Mouse (Mus musculus) forebrain, postnatal 0 days (tissue): ENCODE measurements around the gene Tfeb. TPM values are rescaled to one million over a fixed set of nuclear protein-coding genes. Genes with fewer than 3 reads are reported as not detected.
A peak's percentile ranks its signal among the peaks of the same experiment; 100 is the strongest.

Experiments
- ATAC-seq: fragments of 200-750 bp; cut with Nextera tagmentation; 2 replicates; pipeline ENCODE4 v1.8.0; 2017; ENCODE audit warnings: mild to moderate bottlenecking, moderate library complexity
- DNase-seq: peaks from one replicate; pipeline ENCODE4 v3.0.0-alpha.2; 2015
- H3K27ac ChIP-seq: fragments of 300-500 bp; sonication (generic); 2 replicates; pipeline ENCODE4 v1.5.1; 2014; ENCODE audit warnings: low read depth, mild to moderate bottlenecking, antibody characterized with exemption, low read length, moderate library complexity, mixed read lengths
- H3K27me3 ChIP-seq: fragments of 300-500 bp; sonication (generic); 2 replicates; pipeline ENCODE4 v1.6.1; 2014; ENCODE audit warnings: mild to moderate bottlenecking, low read length, mixed read lengths; ENCODE audit not compliant: insufficient read depth
- H3K36me3 ChIP-seq: fragments of 300-500 bp; sonication (generic); 2 replicates; pipeline ENCODE4 v1.6.1; 2014; ENCODE audit warnings: mild to moderate bottlenecking, moderate library complexity; ENCODE audit not compliant: insufficient read depth
- H3K4me1 ChIP-seq: fragments of 300-500 bp; sonication (generic); 2 replicates; pipeline ENCODE4 v1.6.1; 2014; ENCODE audit warnings: antibody characterized with exemption; ENCODE audit not compliant: insufficient read depth
- H3K4me2 ChIP-seq: fragments of 300-500 bp; sonication (generic); 2 replicates; pipeline ENCODE4 v1.6.1; 2014; ENCODE audit warnings: low read depth, mild to moderate bottlenecking, moderate library complexity
- H3K4me3 ChIP-seq: fragments of 300-500 bp; sonication (generic); 2 replicates; pipeline ENCODE4 v1.5.1; 2014; ENCODE audit warnings: low read depth, low read length, mixed read lengths
- H3K9ac ChIP-seq: fragments of 300-500 bp; sonication (generic); 2 replicates; pipeline ENCODE4 v1.6.1; 2014; ENCODE audit warnings: mild to moderate bottlenecking
- H3K9me3 ChIP-seq: fragments of 300-500 bp; sonication (generic); 2 replicates; pipeline ENCODE4 v1.6.1; 2016; ENCODE audit warnings: low read length
- CTCF ChIP-seq: sonication (generic); IDR thresholded peaks from 2 replicates; pipeline ENCODE4 v1.5.1; 2016; ENCODE audit warnings: antibody characterized with exemption, control low read depth, low read depth
- WGBS: fragments of 180-500 bp; shearing (Covaris S2); extraction: QIAGEN DNeasy Blood & Tissue Kit; methylation state at CpG from one replicate; pipeline ENCODE4 v1.1.7; 2014; 5-methylcytosine and 5-hydroxymethylcytosine counted together
- polyA plus RNA-seq: library from polyadenylated mRNA; unstranded; fragments of >200 nt; fragmentation: Nextera tagmentation; extraction: Ambion mirVana; gene quantifications from 2 replicates; pipeline ENCODE4 v1.2.1, GENCODE M21; 2015
- total RNA-seq: library from RNA; depleted of rRNA; stranded (reverse); fragments of >200 nt; gene quantifications from 2 replicates; pipeline ENCODE4 v1.2.3, GENCODE M21; 2014

The Tfeb gene
- total and polyA plus RNA-seq, 2 experiments from 2014 or later, result 4.6 to 5.5 TPM

DNA sequence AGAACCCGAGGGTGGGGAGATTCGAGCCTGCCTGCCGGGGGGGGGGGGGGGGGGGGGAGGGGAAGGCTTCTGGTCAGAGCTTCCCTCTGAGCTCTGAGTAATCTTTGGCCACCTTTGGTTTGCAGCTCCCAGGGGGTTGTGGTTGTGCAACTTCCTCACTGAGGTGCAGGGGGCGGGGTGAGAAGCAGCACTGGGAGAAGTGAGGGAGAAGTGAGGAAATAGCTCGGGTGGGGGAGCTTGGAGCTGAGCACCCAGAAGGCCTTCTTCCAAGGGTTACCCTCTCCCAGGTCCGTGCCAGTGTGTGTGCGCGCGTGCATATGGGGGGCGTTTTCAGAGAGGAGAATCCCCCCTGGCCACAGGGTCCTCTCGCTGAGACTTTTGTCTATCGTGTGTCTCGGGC, 17.4 kb downstream of the Tfeb start:
- Histone ChIP-seq H3K4me1 (no peaks in the 10 kb centered on the region), H3K4me2 (no peak overlapping the region), H3K27me3 (no peaks in the 10 kb centered on the region), H3K9ac (no peak overlapping the region), H3K27ac (no peak overlapping the region), H3K9me3 (no peaks in the 10 kb centered on the region), H3K4me3 (no peak overlapping the region), H3K36me3 (no peaks in the 10 kb centered on the region)
- WGBS, result 88% methylated on average over 10 of the region's 13 CpGs
- no peak for DNase-seq
- no peak for ATAC-seq
- no peak for TF ChIP-seq CTCF

DNA sequence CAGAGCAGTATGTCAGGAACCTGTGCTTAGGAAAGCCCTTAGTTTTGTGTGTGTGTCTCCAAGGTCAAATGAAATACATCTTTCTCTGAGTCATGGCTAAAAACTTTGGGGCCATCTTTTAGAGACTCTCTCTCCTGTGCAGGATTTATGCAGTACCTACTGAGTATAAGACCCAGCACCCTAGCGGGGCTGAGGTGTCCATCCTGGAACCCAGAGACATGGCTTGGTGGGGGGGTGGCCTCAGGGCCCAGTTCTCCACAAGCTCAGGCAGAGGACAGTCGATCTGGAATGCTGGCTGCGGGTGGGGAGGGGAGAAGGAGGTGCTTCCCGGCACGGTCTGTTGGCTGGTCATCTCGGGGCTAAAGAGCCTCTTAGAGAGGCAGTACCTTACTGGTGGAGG, 19.5 kb downstream of the Tfeb start:
- no peak for ATAC-seq
- Histone ChIP-seq H3K9ac (no peak overlapping the region), H3K4me3 (no peak overlapping the region), H3K4me1 (no peaks in the 10 kb centered on the region), H3K36me3 (no peaks in the 10 kb centered on the region), H3K27me3 (no peaks in the 10 kb centered on the region), H3K27ac (no peak overlapping the region), H3K4me2 (no peak overlapping the region), H3K9me3 (no peaks in the 10 kb centered on the region)
- WGBS, result 60% methylated on average over 6 of the region's 6 CpGs
- no peak for TF ChIP-seq CTCF
- no peak for DNase-seq

DNA sequence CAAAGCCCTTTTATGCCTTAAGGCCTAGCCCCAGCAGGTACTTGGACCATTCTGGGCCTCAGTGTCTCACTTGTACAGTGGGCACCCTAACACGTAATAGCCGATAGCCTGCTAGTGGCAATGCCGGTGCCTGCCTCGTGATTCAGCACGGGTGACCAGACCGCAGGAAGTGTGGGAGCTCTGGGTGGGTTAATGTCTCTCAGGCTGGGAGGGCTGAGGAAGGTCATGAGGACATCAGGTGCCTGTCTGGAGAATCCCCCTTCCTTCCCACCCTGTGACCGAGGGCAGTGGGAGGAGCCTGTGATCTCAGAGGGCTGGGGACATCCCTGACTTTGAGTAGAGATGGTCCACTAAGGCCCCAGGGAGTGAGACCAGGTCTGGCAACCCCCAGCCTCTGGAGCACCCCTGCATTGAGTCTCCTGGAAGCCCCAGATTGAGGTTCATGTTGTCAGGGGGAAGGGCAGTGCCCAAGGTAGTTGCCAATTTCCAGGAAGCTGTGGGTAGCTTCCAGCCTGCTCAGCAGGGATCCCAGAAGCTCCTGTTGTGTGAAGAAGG, 20.3 kb downstream of the Tfeb start:
- Histone ChIP-seq H3K4me3 (no peak overlapping the region), H3K4me1 (no peaks in the 10 kb centered on the region), H3K9ac (no peak overlapping the region), H3K9me3 (no peaks in the 10 kb centered on the region), H3K36me3 (no peaks in the 10 kb centered on the region), H3K27me3 (no peaks in the 10 kb centered on the region), H3K4me2 (no peak overlapping the region), H3K27ac (no peak overlapping the region)
- TF ChIP-seq CTCF, result no peak
- DNase-seq, result no peak
- 85% methylated on average over 7 of the region's 7 CpGs for WGBS
- no peak for ATAC-seq

DNA sequence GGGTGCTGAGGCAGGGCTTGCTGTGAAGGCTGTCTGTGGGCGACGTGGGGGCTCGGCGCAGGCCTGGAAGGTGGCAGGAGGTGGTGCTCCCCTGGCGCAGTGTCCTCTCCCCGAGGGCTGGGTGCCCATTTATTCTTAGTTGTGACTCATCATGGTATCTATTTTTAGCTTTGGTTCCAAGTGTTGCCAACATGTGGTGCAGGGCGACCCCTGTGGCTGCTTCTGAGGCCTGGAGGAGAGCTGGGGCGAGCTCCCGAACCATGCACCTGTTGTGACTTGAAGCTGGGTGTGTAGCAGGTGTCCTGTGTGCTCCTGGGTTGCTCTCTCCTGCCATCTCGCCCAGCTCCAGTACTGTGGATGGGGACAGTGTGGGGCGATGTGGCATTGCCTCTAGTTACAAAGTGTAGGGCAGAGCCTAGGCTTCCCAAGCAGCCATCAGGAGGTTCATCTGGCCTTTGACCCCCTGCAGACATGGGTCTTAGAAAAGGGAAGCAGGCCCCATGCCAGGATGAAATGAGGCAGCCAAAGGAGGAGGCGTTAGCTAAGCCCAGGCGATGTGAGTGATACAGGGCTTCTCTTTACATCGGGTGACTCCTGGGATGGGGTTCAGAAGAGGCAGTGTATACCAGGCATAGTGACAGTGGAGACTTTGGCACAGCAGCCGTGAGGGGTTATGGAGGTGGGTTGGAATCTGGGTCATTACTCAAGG, 23.0 kb downstream of the Tfeb start:
- no peak for TF ChIP-seq CTCF
- ATAC-seq, result no peak
- no peaks in the 10 kb centered on the region for H3K36me3 ChIP-seq
- 68% methylated on average over 15 of the region's 15 CpGs for WGBS
- no peak for DNase-seq
- no peak overlapping the region for H3K9ac ChIP-seq
- no peak overlapping the region for H3K27ac ChIP-seq
- no peak overlapping the region for H3K4me3 ChIP-seq
- no peaks in the 10 kb centered on the region for H3K27me3 ChIP-seq
- H3K4me2 ChIP-seq, result no peak overlapping the region
- H3K9me3 ChIP-seq, result no peaks in the 10 kb centered on the region
- no peaks in the 10 kb centered on the region for H3K4me1 ChIP-seq

DNA sequence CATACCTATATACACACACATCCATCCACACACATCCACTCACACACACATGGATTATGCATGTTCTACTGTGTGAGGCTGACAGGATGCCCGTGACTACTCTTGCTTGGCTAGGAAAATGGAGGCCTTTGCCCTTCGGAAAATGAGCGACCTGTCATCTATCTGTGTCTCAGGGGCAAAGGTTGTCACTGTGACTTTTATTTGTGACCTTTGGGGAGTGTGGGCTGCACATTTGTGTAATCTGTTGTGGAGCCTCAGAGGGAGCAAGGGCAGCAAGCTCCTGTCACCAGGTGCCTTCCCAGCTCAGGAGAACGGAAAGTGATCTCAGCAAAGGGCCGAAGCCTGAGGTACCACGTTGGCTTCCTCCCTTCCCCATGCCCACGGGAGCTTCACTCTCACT, 25.2 kb downstream of the Tfeb start:
- Histone ChIP-seq H3K36me3 (no peaks in the 10 kb centered on the region), H3K4me2 (no peak overlapping the region), H3K4me3 (no peak overlapping the region), H3K9ac (no peak overlapping the region), H3K27ac (no peak overlapping the region), H3K9me3 (no peaks in the 10 kb centered on the region), H3K4me1 (no peaks in the 10 kb centered on the region), H3K27me3 (no peaks in the 10 kb centered on the region)
- WGBS, result 85% methylated on average over 7 of the region's 7 CpGs
- no peak for DNase-seq
- ATAC-seq, result no peak
- no peak for TF ChIP-seq CTCF

DNA sequence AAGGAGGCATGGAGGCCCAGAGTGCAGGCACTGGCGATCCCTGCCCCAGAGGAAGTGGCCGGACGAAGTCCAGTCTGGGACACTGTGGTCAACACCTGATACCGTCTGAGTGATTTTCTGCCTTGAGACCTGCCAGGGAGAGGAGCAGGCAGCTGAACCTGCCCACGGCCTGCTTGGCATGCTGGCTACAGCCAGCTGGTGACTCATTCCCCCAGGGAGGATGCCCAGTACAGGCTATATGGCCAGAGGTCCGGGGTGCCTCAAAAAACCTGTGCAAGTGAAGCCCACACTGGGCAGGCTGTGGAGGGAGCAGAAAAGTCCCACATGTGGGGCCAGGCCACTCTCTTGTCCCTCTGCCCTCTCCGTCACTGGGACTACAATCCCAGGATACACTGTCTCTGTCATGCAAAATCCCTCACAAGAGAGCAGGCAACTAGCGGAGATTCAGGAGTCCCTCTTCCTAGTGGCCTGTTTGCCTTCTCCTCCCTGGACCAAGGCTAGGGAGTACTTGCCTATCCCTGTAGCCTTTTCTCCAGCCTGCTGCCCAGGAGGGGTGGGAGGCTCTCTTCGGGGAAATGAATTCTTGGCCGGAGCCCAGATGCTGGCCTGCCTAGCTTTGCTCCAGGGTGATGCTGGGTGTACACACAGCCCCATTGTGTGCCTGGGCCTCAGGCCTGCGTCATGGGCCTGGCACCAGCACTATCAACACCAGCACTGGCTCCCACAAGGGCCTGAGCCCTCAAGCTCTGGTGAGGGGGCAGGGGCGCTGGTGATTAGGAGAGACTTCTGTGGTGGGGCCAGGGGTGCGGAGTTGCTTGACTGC, 25.9 kb downstream of the Tfeb start:
- Histone ChIP-seq H3K9ac (no peak overlapping the region), H3K4me2 (no peak overlapping the region), H3K36me3 (no peaks in the 10 kb centered on the region), H3K4me3 (no peak overlapping the region), H3K27ac (0 out of 2 replicates have a peak overlapping the region, but pooled peaks have one; percentile 40), H3K4me1 (no peaks in the 10 kb centered on the region), H3K9me3 (no peaks in the 10 kb centered on the region), H3K27me3 (no peaks in the 10 kb centered on the region)
- peak; percentile 80 for DNase-seq
- WGBS, result 56% methylated on average over 13 of the region's 13 CpGs
- ATAC-seq, result peak; percentile 97
- TF ChIP-seq CTCF, result no peak

DNA sequence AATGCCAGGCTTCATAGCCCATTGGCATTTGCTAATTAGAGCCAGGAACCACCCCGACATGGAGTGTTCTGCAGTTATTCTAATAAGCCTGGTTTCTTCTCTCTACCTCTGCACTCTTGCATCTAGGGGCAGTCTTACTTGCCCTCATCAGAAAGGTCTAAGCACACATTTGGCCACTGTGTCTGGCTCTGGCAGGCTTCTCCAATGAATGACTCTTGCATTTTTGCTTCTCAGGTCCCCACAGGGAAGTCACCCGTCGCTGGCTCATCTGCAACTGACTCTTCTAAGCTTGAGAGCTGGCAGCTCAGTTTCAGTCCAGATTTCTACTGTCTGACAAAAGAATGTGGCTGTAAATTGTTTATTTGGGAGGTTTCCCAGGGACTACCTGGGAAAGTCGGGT, 29.2 kb downstream of the Tfeb start:
- no peak overlapping the region for H3K9ac ChIP-seq
- ATAC-seq (no peak), DNase-seq (no peak)
- no peak overlapping the region for H3K27ac ChIP-seq
- no peak overlapping the region for H3K4me3 ChIP-seq
- H3K36me3 ChIP-seq, result no peaks in the 10 kb centered on the region
- H3K4me2 ChIP-seq, result no peak overlapping the region
- no peak for TF ChIP-seq CTCF
- no peaks in the 10 kb centered on the region for H3K9me3 ChIP-seq
- no peaks in the 10 kb centered on the region for H3K4me1 ChIP-seq
- 70% methylated on average over 4 of the region's 4 CpGs for WGBS
- H3K27me3 ChIP-seq, result no peaks in the 10 kb centered on the region
